Mouse (Mus musculus) heart, postnatal 14 days (tissue): ENCODE data around the gene Gm29735. TPM values are rescaled to one million over a fixed set of nuclear protein-coding genes. Genes with fewer than 3 reads are reported as not detected.
A peak's percentile ranks its signal among the peaks of the same experiment; 100 is the strongest.
"Not testable (repeated sequence)": the region's sequence is repeated elsewhere in the genome, so short reads cannot be mapped to it uniquely, and the experiment has no call there.

ENCODE experiments used
- DNase-seq, 2 experiments: peaks; one replicate each; pipeline ENCODE4 v3.0.0; 2021 to 2022
- intact Hi-C: fragments of 180-260 bp; cut with DNase I; formaldehyde crosslinking; loops from one replicate; pipeline ENCODE4 v1.15.1; 2025
- long read RNA-seq, 2 experiments: library from polyadenylated mRNA; stranded (forward); transcript quantifications; one replicate each; pipeline ENCODE4 v2.0.0; 2021
- total RNA-seq, 2 experiments: library from RNA; stranded (reverse); gene quantifications; 2 replicates each; pipeline ENCODE4 v1.2.3; 2021

Gene Gm29735
- not detected for total RNA-seq
- long read RNA-seq, experiment 1: 0 reads
- long read RNA-seq, experiment 2: 0 reads

GRCm38 (mm10) chr7:142157013-142157412 lies at the start of gene Gm29735:
Gene Gm29735 (minus strand): TSS chr7:142157113.
- DNase-seq, intact Hi-C loops: not testable (repeated sequence)

- intact Hi-C loops: no loop called here
- DNase-seq: no peak
Observed at GRCm38 (mm10) chr7:142205488-142205887, 48.6 kb upstream of the Gm29735 start.

GRCm38 (mm10) chr7:142201064-142201463 lies 44.2 kb upstream of the Gm29735 start, which contains the start of gene Krtap5-3:
Gene Krtap5-3 (plus strand): TSS chr7:142201364.
- DNase-seq: no peak
- intact Hi-C loops: no loop called here

GRCm38 (mm10) chr7:142198748-142199147 lies 41.8 kb upstream of the Gm29735 start:
- no peak for DNase-seq
- intact Hi-C loops: no loop called here

GRCm38 (mm10) chr7:142190289-142190688 lies 33.4 kb upstream of the Gm29735 start, which contains the start of gene Gm10153:
Gene Gm10153 (minus strand): TSS chr7:142190389.
- intact Hi-C loops: no loop called here
- no peak for DNase-seq

GRCm38 (mm10) chr7:142188156-142188555 lies 31.2 kb upstream of the Gm29735 start:
- DNase-seq: no peak
- intact Hi-C loops: no loop called here

GRCm38 (mm10) chr7:142181021-142181420 lies 24.1 kb upstream of the Gm29735 start:
- no peak for DNase-seq
- intact Hi-C loops: no loop called here

- intact Hi-C loops: no loop called here
Observed at GRCm38 (mm10) chr7:142178685-142179084, 21.8 kb upstream of the Gm29735 start.

GRCm38 (mm10) chr7:142175905-142176304 lies 19.0 kb upstream of the Gm29735 start, which contains the start of gene Krtap5-2:
Gene Krtap5-2 (minus strand): TSS chr7:142176005.
- intact Hi-C loops, DNase-seq: not testable (repeated sequence)

More at GRCm38 (mm10) chr7:142178685-142179084, 21.8 kb upstream of the Gm29735 start:
- DNase-seq: no peak

- intact Hi-C loops: no loop called here
- DNase-seq: peak in 1 of 2 experiments; percentile 18
Observed at GRCm38 (mm10) chr7:142169836-142170235, 12.9 kb upstream of the Gm29735 start.

- DNase-seq, intact Hi-C loops: not testable (repeated sequence)
Observed at GRCm38 (mm10) chr7:142165639-142166038, 8.7 kb upstream of the Gm29735 start, which contains the start of gene Gm4553. Gene Gm4553 (minus strand): TSS chr7:142165739.

- intact Hi-C loops: no loop called here
- DNase-seq: no peak
Observed at GRCm38 (mm10) chr7:142159366-142159765, 2.5 kb upstream of the Gm29735 start.

GRCm38 (mm10) chr7:142155308-142155707 lies 1.6 kb downstream of the Gm29735 start:
- intact Hi-C loops: no loop called here
- DNase-seq: no peak

GRCm38 (mm10) chr7:142152191-142152590 lies 4.7 kb downstream of the Gm29735 start:
- intact Hi-C loops: no loop called here

GRCm38 (mm10) chr7:142148633-142149032 lies 8.3 kb downstream of the Gm29735 start:
- no peak for DNase-seq
- intact Hi-C loops: no loop called here

More at GRCm38 (mm10) chr7:142152191-142152590, 4.7 kb downstream of the Gm29735 start:
- DNase-seq: no peak

GRCm38 (mm10) chr7:142146033-142146432 lies 10.9 kb downstream of the Gm29735 start:
- intact Hi-C loops: loop anchor here (2.0 kb wide), 1 partner anchor 103 kb away; no protein-coding TSS in a partner anchor
- DNase-seq: peak; percentile 35 to 67

- no peak for DNase-seq
Observed at GRCm38 (mm10) chr7:142145413-142145940, 11.4 kb downstream of the Gm29735 start.

GRCm38 (mm10) chr7:142144507-142144906 lies 12.4 kb downstream of the Gm29735 start, which contains the start of gene Gm45337:
Gene Gm45337 (minus strand): TSS chr7:142144607.
- no peak for DNase-seq
- intact Hi-C loops: no loop called here

More at GRCm38 (mm10) chr7:142145413-142145940, 11.4 kb downstream of the Gm29735 start:
- intact Hi-C loops: no loop called here

- intact Hi-C loops, DNase-seq: not testable (repeated sequence)
Observed at GRCm38 (mm10) chr7:142143506-142144010, 13.4 kb downstream of the Gm29735 start.

GRCm38 (mm10) chr7:142140696-142141095 lies 16.2 kb downstream of the Gm29735 start:
- DNase-seq: no peak
- intact Hi-C loops: no loop called here

GRCm38 (mm10) chr7:142135934-142136333 lies 21.0 kb downstream of the Gm29735 start, which contains the start of gene Gm39115:
Gene Gm39115 (minus strand): TSS chr7:142136034.
- DNase-seq, intact Hi-C loops: not testable (repeated sequence)
